Mouse (Mus musculus): ENCODE data around the gene Map4k4.

Map4k4 gene

DNA sequence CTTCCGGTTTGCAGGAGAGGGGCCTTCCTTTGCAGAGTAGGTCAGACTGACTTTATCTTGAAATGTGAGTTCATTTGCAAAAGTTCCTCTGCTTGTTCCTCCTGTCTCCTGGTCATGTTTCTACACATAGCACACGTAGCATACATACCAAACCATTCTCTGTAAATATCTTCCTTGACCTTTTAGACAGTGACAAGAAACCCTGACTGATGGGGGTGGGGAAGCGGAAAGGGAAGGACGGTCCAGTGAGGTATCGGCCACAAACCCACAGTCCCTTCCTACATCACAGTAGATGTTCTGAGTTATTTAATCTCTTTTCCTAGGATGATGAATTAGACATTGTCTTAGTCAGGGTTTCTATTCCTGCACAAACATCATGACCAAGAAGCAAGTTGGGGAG, 145.9 kb downstream of the Map4k4 start:
- TF ChIP-seq GATA4 (IDR thresholded peaks at IDR 0.05; ENCODE audit: insufficient replicate concordance, low read length) = no peak

DNA sequence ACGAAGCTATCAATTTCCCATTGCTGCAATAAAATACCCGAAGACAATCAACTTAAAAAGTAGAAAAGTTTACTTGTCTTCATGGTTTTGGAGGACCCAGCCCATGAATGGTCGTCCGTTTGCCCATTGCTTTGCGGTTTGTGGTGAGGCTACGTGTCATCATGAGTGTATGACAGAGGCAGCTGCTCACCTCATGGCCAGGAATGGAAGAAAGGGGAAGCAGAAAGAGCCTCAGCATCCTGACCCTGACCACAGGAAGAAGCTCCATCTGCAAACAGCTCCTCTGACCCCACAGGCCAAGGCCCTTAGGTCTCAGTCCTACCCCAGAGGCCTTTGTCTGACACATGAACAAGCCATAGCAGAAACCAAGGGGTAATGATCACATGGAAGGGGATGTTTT, 150.4 kb downstream of the Map4k4 start:
- no peak for TF ChIP-seq GATA4 (IDR thresholded peaks at IDR 0.05; ENCODE audit: insufficient replicate concordance, low read length)

DNA sequence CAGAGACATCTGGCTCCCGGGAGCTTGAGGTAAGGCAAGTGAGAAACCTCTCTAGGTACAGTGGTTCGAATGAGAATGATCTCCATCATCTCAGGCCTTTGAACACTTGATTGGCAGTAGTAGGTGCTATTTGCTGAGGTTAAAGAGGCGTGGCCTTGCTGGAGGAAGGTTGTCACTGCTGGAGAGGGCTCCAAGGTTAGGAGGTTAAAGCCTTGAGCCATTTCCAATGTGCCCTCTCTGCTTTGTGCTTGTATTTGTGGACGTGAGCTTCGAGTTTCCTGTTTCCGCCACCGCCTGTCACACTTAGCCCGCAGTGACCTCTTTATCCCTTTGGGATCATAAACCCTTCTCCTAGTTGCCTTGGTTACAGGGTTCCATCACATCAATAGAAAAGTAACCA, 151.4 kb downstream of the Map4k4 start:
- TF ChIP-seq GATA4 (IDR thresholded peaks at IDR 0.05; ENCODE audit: insufficient replicate concordance, low read length) = no peak

DNA sequence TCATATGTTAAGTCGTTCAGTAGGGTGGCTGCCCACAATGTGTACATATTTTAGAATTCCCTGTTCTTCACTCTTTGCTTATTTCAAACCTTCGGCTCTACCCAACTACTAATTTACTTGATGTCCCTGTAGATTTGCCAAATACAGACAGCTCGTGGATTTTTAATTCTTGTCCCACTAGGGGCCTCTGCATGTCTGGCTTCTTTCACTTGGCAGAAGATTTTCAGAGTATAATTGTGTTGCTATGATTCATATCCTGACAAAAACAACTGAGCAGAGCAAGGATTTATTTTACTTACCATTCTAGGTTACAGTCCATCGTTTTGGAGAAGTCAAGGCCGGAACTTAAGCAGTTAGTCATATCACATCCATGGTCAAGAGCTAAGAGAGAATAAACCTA, 152.4 kb downstream of the Map4k4 start:
- TF ChIP-seq GATA4 (IDR thresholded peaks at IDR 0.05; ENCODE audit: insufficient replicate concordance, low read length) = no peak

DNA sequence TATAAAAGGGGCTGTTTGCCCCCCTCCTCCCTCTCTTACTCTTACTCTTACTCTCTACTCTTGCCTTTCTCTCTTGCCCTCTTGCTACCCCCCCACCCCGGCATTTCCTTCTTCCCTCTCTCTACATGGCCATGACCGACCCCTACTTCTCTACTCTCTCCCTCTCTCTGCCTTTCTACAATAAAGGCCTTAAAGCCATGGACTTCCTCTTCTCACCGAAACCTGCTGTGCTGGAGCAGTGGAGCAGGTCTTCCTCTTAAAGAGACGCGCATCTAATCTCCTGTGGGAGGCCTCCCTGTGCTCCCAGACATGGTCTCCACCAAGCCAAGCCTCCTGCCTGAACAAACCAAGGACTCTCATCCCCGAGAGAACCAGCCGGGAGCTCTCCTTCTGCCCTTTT, 154.3 kb downstream of the Map4k4 start:
- no peak for TF ChIP-seq GATA4 (IDR thresholded peaks at IDR 0.05; ENCODE audit: insufficient replicate concordance, low read length)

DNA sequence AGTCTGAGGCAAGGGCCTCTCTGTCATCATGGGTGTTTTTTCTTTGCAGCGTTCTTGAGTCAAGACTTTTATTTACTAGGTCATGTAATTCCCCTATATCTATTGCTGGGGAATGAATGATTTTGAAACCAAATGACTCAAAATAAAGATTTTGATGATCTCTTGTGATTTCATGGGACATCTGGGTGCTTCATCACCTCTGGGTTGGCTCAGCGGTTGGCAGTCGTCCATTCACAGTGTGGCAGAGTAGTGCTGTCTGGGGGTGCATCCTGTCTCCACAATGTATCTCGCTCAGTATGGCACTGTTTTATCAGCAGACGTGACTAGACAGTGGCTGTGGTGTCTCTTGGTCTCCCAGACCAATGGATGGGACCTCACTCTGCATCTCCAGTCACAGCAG, 155.2 kb downstream of the Map4k4 start:
- TF ChIP-seq GATA4 (IDR thresholded peaks at IDR 0.05; ENCODE audit: insufficient replicate concordance, low read length) = no peak

DNA sequence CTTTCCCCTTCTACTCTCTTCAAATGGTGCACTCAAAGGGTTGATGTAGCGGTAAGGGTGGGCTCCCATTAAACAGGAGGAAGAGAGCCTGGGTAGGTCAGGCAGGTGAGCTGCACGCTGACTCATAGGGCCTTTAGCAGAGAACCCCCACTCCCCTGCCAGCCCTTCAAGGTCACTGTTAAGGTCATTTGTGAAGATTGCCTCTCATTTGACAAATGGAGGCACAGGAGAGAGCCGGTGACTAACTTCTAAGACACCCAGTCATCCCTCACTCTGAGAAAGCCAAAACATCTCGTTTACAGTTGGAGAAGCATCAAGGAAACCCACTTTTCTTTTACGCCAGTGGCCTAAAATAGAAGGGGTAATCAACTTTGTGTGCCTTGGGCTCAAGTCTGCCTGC, 156.6 kb downstream of the Map4k4 start:
- no peak for TF ChIP-seq GATA4 (IDR thresholded peaks at IDR 0.05; ENCODE audit: insufficient replicate concordance, low read length)

DNA sequence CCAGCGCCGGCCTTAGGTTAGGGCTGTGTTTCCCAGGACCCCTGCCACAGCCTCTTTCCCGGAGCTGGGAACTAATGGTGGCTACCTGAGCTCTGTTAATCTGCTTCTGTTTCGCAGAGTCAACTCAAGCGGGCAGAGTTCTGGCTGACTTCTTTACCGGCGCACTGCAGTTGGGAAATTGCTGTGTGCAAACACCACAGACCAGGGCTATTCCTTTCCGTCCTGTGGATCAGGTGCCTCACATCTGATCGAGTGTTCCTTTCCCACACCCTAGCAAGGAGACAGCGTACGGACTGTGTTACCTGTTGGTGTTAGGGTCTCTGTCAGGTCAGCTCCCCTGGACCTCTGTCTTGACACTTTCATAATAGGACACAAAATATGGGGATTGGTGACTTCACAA, 157.3 kb downstream of the Map4k4 start:
- no peak for TF ChIP-seq GATA4 (IDR thresholded peaks at IDR 0.05; ENCODE audit: insufficient replicate concordance, low read length)

DNA sequence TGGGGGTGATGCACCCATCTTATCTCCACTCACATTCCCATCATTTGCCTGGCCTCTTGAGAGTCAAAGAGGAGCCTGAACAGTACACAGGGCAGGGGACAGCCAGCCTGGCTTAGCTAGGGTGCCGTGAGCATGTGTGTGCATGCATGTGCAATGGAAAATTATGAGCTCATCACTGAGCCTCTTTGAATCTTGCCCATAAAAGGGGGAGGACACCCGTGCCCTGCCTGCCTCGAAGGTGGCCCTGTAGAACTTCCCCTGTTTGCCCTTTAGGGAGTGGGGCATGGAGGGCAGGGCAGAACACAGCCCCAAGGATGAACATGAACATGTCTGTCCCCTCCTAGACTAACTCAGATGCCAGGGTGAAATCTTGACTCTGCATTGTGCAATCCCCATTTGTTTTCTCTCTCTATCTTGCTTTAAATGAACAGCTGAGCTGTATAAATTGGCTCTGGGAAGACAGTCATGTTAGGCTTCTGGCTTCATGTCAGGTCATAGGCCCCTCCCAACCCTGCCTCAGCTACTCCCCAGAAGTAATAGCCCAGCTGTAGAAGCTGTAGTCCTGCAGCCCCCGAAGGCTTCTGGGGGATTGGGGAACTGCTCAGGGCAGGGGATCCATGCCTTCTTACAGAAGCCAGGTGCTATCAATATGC, 158.5 kb downstream of the Map4k4 start:
- no peak for TF ChIP-seq GATA4 (IDR thresholded peaks at IDR 0.05; ENCODE audit: insufficient replicate concordance, low read length)

DNA sequence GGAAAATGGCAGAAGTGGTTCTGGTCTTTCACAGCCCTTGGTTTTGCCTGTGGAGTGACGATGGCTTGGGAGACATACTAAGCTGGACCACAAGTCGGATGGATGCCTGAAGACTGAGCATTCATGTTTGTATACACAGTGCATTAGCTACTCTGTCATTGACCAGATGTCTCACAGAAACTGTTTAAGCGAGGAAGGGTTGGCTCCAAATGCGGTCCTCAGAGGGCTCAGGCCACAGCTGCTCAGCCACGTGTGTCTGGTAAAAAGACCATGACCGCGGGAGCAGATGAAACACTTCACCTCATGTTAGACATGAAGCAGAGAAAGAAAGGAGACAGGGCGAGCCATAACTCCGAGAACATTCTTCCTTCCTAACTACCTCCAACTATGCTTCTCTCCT, 160.6 kb downstream of the Map4k4 start:
- TF ChIP-seq GATA4 (IDR thresholded peaks at IDR 0.05; ENCODE audit: insufficient replicate concordance, low read length) = no peak

DNA sequence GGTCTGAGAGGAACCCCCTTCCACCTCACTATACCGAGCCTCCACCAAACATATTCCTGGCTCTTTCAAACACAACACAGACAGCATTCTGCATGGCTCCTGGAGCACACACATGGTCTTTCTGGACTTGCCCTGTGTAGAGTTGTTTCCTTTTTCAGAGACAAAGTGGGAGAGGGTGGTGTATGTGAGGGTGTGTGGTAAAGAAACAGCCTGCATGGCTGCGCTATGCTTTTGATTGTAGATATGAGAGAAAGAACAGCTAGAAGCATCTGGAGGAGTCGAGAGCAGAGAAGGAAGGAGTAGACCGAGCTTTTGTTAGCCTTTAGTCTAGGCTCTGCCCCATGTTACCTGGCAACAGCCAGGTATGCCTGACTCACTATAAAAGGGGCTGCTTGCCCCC, 162.7 kb downstream of the Map4k4 start:
- TF ChIP-seq GATA4 (IDR thresholded peaks at IDR 0.05; ENCODE audit: insufficient replicate concordance, low read length) = no peak

DNA sequence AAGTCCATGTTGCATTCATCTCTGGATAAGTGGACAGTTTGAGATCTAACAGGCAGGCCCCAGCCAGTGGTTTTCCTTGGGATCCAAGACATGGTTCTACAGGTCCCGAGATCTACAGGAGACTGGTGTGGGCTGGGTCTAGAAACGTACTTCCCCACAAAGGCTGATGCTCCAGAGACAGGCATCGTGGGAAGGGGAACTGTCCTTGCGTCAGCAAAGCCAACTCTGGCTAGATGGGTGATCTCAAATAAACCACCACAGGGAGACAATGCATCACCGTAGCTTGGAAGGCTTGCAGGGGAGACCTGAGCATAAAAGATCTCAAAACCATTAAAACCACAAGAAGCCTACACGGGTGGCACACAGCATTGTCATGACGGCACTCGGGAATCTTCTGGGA, 163.8 kb downstream of the Map4k4 start:
- no peak for TF ChIP-seq GATA4 (IDR thresholded peaks at IDR 0.05; ENCODE audit: insufficient replicate concordance, low read length)

DNA sequence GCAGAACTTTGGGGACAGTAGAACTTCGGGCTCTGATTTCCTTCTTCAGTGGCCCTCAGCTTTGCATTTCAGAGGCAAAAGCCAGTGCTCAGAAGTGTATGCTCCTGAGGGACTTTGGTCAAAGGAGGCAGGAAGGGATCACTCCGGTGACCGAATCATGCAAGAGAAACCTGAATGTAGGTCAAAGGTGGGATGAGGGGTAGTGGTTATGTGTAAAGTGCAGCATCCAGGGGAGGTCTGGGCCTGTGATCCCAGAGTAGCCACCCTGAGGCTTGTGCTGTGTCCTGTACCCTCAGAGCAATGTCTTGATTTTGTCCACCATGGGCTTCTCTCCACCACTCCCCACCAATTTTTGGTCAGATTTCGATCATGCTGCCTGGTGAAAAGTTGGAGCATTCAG, 171.8 kb downstream of the Map4k4 start:
- no peak for TF ChIP-seq GATA4 (IDR thresholded peaks at IDR 0.05; ENCODE audit: insufficient replicate concordance, low read length)

DNA sequence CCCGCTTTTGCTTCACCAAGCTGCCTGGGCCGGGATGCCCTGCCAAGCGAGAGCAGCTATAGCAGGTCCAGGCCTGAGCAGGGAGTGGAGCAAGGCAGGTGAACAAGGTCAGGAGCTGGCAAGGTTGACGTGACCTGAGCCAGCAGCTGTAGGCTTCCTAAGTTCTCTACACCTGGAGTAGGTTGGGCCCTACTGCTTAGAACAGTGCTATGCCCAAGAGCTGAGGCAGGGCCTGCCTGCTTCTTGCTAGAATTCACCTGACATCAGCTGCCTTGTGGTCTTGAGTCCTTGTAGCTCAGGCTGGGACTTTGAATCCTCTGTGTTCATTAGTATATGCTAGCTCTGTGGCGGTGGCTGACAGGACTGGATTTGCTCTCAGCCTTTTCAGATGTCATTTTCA, 173.1 kb downstream of the Map4k4 start, which contains the start of gene Il1r2:
Gene Il1r2, plus strand, starts transcription at position 301 of the 400 bp plus-strand sequence.
- TF ChIP-seq GATA4 (IDR thresholded peaks at IDR 0.05; ENCODE audit: insufficient replicate concordance, low read length) = no peak
